Mouse (Mus musculus) midbrain, embryonic 10.5 days (tissue): ENCODE measurements around the gene Oxgr1. TPM values are rescaled to one million over a fixed set of nuclear protein-coding genes. Genes with fewer than 3 reads are reported as not detected.

Experiments used
- DNase-seq: peaks from one replicate; pipeline ENCODE4 v3.0.0-alpha.2; 2017; ENCODE audit warnings: low spot score
- H3K27ac ChIP-seq: fragments of 300-500 bp; sonication (generic); replicated peaks from 2 replicates; pipeline ENCODE4 v1.5.1; 2016; ENCODE audit warnings: mild to moderate bottlenecking
- H3K27me3 ChIP-seq: fragments of 300-500 bp; sonication (generic); 2 replicates; pipeline ENCODE4 v1.6.1; 2016; ENCODE audit warnings: low read depth, mild to moderate bottlenecking; ENCODE audit not compliant: poor library complexity, severe bottlenecking
- H3K36me3 ChIP-seq: fragments of 300-500 bp; sonication (generic); 2 replicates; pipeline ENCODE4 v1.6.1; 2016; ENCODE audit warnings: mild to moderate bottlenecking, moderate library complexity
- H3K4me1 ChIP-seq: fragments of 300-500 bp; sonication (generic); 2 replicates; pipeline ENCODE4 v1.6.1; 2016
- H3K4me3 ChIP-seq: fragments of 300-500 bp; sonication (generic); 2 replicates; pipeline ENCODE4 v1.5.1; 2016; ENCODE audit warnings: mild to moderate bottlenecking, moderate library complexity
- H3K9me3 ChIP-seq: fragments of 300-500 bp; sonication (generic); replicated peaks from 2 replicates; pipeline ENCODE4 v1.6.1; 2016; ENCODE audit warnings: mild to moderate bottlenecking
- WGBS: fragments of 180-500 bp; shearing (Covaris S2); methylation state at CpG from one replicate; pipeline ENCODE4 v1.1.7; 2016; 5-methylcytosine and 5-hydroxymethylcytosine counted together
- polyA plus RNA-seq: library from polyadenylated mRNA; unstranded; fragments of >200 nt; fragmentation: Nextera tagmentation; extraction: Ambion mirVana; gene quantifications from 2 replicates; pipeline ENCODE4 v1.2.1, GENCODE M21; 2016

Gene Oxgr1
- polyA plus RNA-seq, result not detected in 2 replicates

DNA sequence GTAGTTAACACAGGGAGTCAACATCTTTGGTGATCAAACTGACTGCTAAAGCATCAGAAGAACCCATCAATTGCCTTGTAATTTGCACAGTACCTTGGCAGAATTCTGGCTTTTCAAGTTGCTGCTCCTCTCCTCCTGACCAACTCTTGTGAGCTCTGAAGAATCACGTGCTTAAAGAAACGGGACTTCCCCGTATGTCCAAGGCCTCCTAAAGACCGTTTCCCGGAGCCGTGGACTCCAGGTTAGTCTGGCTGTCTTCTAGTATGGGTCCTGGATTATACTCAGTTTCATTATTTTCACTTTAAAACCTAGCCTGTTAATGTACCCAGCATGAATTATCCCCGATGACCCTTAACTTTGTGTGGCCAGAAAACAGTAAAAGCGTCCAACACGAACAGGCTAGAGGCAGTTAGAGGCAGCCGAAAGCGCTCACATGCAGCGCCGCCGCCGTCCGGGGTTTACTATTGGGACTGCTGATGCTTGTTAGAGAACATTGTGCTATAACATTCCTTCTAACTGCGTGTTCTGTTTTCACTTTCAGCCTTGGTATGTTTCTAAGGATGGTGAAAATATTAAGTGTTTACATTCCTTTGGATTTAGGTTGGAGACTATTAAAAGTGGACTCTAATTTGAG lies at the start of gene Oxgr1:
TSS of gene Oxgr1 (minus strand) at position 249 of the 634 bp plus-strand sequence.
- DNase-seq, result no peak
- Histone ChIP-seq H3K27me3 (no peaks in the 10 kb centered on the region), H3K27ac (no peak within 1 kb of the TSS), H3K9me3 (peaks cover 3% of the 10 kb centered on the region; the same call in 1 of the 2 replicates), H3K4me1 (no peaks in the 10 kb centered on the region), H3K36me3 (no peaks in the 10 kb centered on the region), H3K4me3 (no peak within 1 kb of the TSS)
- 96% methylated on average over 17 of the region's 17 CpGs for WGBS

DNA sequence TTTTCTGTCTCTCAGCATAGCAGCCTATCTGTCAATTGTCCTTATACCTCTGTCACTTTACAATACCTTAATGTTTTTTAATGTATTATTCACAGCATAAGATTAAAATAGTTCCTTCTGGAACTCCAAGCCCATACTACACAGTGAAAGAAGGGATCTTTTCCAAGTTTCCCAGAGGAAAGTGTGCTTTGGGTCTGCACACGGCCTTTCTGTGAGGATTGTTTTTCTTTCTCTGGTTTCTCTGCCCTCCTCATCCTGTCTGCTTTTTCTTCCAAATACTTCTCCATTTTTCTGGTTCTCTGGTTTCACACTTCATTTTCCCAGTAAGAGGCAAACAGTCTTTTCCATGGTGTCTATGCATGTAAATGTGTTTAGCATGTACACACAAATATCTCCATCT lies 48.2 kb upstream of the Oxgr1 start:
- 57% methylated on average over 1 of the region's 1 CpGs for WGBS
- H3K4me1 ChIP-seq, result no peaks in the 10 kb centered on the region
- no peaks in the 10 kb centered on the region for H3K9me3 ChIP-seq
- no peaks in the 10 kb centered on the region for H3K27me3 ChIP-seq
- DNase-seq, result peak; percentile 3
- no peak overlapping the region for H3K4me3 ChIP-seq
- no peak overlapping the region for H3K27ac ChIP-seq
- H3K36me3 ChIP-seq, result no peaks in the 10 kb centered on the region

DNA sequence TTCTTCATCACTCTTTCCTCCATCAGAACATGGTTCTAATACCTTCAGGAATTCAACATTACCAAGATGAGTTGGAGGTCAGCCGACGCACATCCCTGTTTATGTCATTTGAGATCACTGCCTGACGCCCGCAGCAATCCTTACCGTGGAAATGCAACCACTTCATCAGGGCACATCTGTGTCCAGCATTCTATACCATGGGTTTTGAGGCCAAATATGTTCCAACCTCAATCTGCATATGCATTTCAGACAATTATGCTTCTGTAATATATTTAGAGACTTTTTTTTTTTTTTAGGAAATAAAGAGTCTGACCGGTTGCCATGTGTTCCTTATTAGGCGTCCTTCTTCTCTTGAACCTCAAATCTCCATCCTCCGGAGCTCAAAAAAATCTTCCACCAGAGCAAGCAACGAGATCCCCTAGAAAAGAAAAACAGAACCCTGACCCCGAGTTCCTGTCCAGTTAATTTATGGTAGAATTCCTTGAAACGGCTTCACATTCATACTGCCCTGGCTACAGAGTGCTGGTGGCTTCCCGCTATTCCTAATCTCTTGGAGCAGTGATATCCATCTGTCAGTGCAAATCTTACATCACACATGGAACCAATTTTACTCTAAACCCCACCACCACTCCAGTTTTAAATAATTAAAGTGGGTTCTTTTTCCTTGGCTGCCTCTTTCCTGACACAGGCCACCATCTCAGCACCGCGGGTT lies 47.6 kb upstream of the Oxgr1 start:
- Histone ChIP-seq H3K27me3 (no peaks in the 10 kb centered on the region), H3K4me1 (no peaks in the 10 kb centered on the region), H3K4me3 (no peak overlapping the region), H3K27ac (no peak overlapping the region), H3K9me3 (no peaks in the 10 kb centered on the region), H3K36me3 (no peaks in the 10 kb centered on the region)
- peak; percentile 12 for DNase-seq
- 76% methylated on average over 14 of the region's 14 CpGs for WGBS

DNA sequence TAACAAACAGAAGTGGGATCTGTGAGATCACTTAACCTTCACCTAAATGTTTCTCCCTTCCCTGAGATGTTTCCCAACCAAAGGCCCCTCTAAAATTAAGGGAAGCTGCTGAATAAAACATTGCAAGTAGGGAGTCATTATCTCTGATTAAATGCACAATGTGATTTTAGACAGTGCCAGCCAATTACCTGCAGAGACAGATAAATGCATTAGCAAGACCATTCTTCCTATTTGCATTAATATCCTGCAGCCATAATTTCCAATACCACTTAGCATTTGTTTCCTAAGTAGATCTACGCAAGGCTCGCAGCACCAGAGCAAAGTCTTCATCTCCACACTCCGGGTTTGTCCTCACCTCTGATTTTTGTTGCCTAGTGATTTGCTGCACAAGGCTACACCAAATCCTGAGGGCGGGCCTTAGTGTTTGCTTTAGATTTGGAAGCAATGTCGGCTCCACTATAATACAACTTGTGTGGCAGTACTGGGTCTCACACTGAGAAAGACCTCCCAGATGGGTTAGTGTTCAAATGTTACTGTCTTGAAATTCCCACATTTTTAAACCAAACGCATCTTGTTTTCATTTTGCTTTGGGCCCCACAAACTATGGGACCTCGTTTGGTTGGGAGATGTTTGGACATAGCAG lies 46.9 kb upstream of the Oxgr1 start:
- H3K9me3 ChIP-seq, result no peaks in the 10 kb centered on the region
- H3K27ac ChIP-seq, result no peak overlapping the region

DNA sequence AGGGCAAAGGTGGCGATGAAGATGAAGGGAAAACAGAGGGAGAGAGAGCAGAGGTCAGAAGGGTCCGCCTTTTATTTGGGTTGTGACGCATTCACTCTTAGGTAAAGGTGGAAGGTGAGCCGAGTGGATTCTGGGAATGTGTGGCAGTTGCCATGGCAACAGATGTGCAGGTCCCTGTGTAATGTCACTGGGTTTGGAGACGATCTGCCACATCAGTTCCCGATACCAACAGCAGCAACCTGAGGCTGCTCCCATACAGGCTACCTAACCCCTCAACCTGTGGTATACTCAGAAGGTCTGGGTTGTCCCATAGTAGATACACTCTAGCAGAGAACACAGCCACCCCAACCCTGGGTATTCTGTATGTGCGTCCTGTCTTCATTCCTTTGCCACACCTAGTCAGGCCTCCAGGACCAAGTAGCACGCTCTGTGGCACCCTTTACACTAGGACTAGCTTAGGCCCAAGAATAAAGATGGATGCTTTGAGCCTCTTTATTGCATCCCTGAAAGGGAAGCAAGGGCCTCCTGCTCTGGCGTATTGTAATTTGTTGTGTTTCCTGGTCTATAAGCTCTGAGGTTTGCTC lies 41.9 kb upstream of the Oxgr1 start:
- H3K36me3 ChIP-seq, result no peaks in the 10 kb centered on the region
- H3K27ac ChIP-seq, result no peak overlapping the region
- H3K9me3 ChIP-seq, result no peaks in the 10 kb centered on the region
- H3K4me1 ChIP-seq, result no peaks in the 10 kb centered on the region
- H3K4me3 ChIP-seq, result no peak overlapping the region
- peak; percentile 10 for DNase-seq
- WGBS, result 86% methylated on average over 9 of the region's 9 CpGs
- no peaks in the 10 kb centered on the region for H3K27me3 ChIP-seq

More for the DNA sequence above, 46.9 kb upstream of the Oxgr1 start:
- Histone ChIP-seq H3K4me1 (no peaks in the 10 kb centered on the region), H3K4me3 (no peak overlapping the region), H3K27me3 (no peaks in the 10 kb centered on the region), H3K36me3 (no peaks in the 10 kb centered on the region)
- peak; percentile 12 for DNase-seq
- whole genome bisulfite sequencing, result 73% methylated on average over 7 of the region's 7 CpGs

GRCm38 (mm10) chr14:120076192-120076591 lies 34.0 kb upstream of the Oxgr1 start:
- no peak overlapping the region for H3K4me3 ChIP-seq
- WGBS, result 60% methylated on average over 2 of the region's 2 CpGs
- DNase-seq, result no peak
- H3K36me3 ChIP-seq, result no peaks in the 10 kb centered on the region
- no peak overlapping the region for H3K27ac ChIP-seq
- H3K27me3 ChIP-seq, result no peaks in the 10 kb centered on the region
- no peaks in the 10 kb centered on the region for H3K4me1 ChIP-seq
- H3K9me3 ChIP-seq, result no peaks in the 10 kb centered on the region

GRCm38 (mm10) chr14:120075746-120076145 lies 33.5 kb upstream of the Oxgr1 start:
- no peak overlapping the region for H3K4me3 ChIP-seq
- no peak for DNase-seq
- H3K4me1 ChIP-seq, result no peaks in the 10 kb centered on the region
- WGBS, result 84% methylated on average over 5 of the region's 5 CpGs
- H3K27me3 ChIP-seq, result no peaks in the 10 kb centered on the region
- H3K27ac ChIP-seq, result no peak overlapping the region
- no peaks in the 10 kb centered on the region for H3K9me3 ChIP-seq
- no peaks in the 10 kb centered on the region for H3K36me3 ChIP-seq

DNA sequence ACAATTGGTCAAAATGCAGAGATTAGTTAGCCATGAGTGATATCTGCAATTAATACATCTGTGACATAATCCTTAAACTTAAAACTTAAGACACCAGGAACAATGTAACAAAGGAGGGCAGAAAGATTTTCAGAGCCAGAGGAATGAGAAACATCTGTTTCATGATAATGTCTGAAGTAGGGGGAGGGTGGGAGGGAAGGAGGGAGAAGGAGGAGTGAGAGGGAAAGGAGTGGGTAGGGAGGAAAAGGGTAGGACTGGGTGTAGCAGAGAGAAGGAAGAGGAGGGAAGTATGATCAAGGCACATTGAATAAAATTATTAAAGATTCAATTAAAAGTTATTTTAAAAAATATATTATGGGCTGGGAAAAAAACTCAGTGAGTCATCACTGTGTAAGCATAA lies 32.0 kb upstream of the Oxgr1 start:
- no peaks in the 10 kb centered on the region for H3K36me3 ChIP-seq
- no peak overlapping the region for H3K27ac ChIP-seq
- no peak for DNase-seq
- H3K4me3 ChIP-seq, result no peak overlapping the region
- H3K9me3 ChIP-seq, result no peaks in the 10 kb centered on the region
- no peaks in the 10 kb centered on the region for H3K4me1 ChIP-seq
- H3K27me3 ChIP-seq, result no peaks in the 10 kb centered on the region

DNA sequence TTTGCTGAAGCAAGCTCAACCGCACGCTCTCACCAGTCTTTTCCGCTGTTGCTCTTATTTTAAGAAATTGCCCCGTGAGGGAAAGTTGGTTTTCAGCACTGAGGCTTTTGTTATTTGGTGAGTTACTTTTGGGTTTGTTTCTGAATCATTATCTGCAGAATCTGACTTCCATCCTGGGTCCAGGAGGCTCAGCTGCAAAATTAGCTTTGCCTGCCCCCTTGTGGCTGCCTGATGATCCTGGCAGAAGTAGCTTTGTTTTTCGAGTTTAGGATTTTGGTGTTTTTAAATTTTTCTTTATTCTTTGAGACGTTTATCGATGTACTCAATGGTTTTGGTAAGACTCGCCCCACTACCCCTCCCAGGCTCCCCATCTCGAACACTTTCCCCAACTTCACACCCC lies 18.9 kb upstream of the Oxgr1 start:
- 68% methylated on average over 9 of the region's 9 CpGs for WGBS

GRCm38 (mm10) chr14:120033454-120033853 lies 8.8 kb downstream of the Oxgr1 start:
- no peaks in the 10 kb centered on the region for H3K9me3 ChIP-seq
- no peak overlapping the region for H3K4me3 ChIP-seq
- DNase-seq, result no peak
- 0 out of 2 replicates have a peak overlapping the region, but pooled peaks have one; percentile 23 for H3K27ac ChIP-seq
- no peaks in the 10 kb centered on the region for H3K36me3 ChIP-seq
- peaks cover 6% of the 10 kb centered on the region for H3K4me1 ChIP-seq
- no peaks in the 10 kb centered on the region for H3K27me3 ChIP-seq
- 8% methylated on average over 1 of the region's 1 CpGs for WGBS

More for the DNA sequence above, 18.9 kb upstream of the Oxgr1 start:
- Histone ChIP-seq H3K36me3 (no peaks in the 10 kb centered on the region), H3K9me3 (no peaks in the 10 kb centered on the region), H3K27me3 (no peaks in the 10 kb centered on the region), H3K4me3 (no peak overlapping the region), H3K4me1 (no peaks in the 10 kb centered on the region), H3K27ac (no peak overlapping the region)
- peak; percentile 43 for DNase-seq

DNA sequence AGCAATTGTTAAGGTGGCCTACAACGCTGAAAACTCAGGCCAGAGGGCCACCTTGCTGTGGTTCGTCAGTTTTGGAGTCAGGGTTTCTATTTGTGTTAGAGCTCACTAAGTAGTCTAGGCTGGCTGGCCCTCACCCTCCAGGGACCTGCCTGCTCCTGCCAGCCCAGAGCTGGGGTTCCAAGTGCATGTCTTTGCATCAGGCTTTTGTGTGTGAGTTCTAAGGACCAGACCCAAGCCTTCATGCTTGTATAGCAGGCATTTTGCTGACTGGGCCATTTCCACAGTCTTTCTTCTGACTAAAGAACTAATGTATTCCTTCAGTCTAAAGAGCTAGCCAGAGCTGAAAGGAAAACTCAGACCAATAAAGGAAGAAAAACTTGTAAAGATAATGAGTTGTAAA lies 22.3 kb downstream of the Oxgr1 start:
- WGBS, result 91% methylated on average over 2 of the region's 2 CpGs
- no peak for DNase-seq
- Histone ChIP-seq H3K4me1 (no peaks in the 10 kb centered on the region), H3K9me3 (no peaks in the 10 kb centered on the region), H3K27me3 (no peaks in the 10 kb centered on the region), H3K4me3 (no peak overlapping the region), H3K27ac (no peak overlapping the region), H3K36me3 (no peaks in the 10 kb centered on the region)

GRCm38 (mm10) chr14:120009969-120010872 lies 32.0 kb downstream of the Oxgr1 start:
- DNase-seq, result no peak
- 85% methylated on average over 11 of the region's 11 CpGs for WGBS
- Histone ChIP-seq H3K27ac (no peak overlapping the region), H3K36me3 (no peaks in the 10 kb centered on the region), H3K4me3 (no peak overlapping the region), H3K27me3 (no peaks in the 10 kb centered on the region), H3K4me1 (no peaks in the 10 kb centered on the region), H3K9me3 (no peaks in the 10 kb centered on the region)
